9 mouse cellular contexts compared by ENCODE assay signal in genomic region chr19:5711218-5711617, GRCm38 (mm10). TPM values are rescaled to one million over a fixed set of nuclear protein-coding genes. Genes with fewer than 3 reads are reported as not detected.
A peak's percentile ranks its signal among the peaks of the same experiment; 100 is the strongest.
DNase-seq lines count a peak whose midpoint lies in the region; ATAC-seq lines count a peak whose summit lies in the region.
"Had no signal": no experiment of that assay in that cellular context is flagged by ENCODE, and none has a peak within 500 bp of the region (broad histone marks: within the 10 kb centered on the region; RNA-seq: fewer than 3 reads in every experiment).

No protein-coding gene starts in this region.

- peak; percentile 52 for DNase-seq in midbrain, embryonic 10.5 days (ENCODE audit: low spot score)
- DNase-seq in T-cell, adult 2 months (ENCODE audit: low spot score) = peak; percentile 53
- DNase-seq in cerebellum, adult 9-11 months = peak; percentile 74
- peak; percentile 77 for DNase-seq in heart, postnatal 4 days
- peak; percentile 54 to 67 for DNase-seq in spleen, postnatal 36 days (ENCODE audit: low spot score in 2 of 2)

- H3K4me1 ChIP-seq in midbrain, embryonic 10.5 days = peaks cover 23% of the 10 kb centered on the region
- peaks cover 17% of the 10 kb centered on the region for H3K4me1 ChIP-seq in midbrain, embryonic 13.5 days (replicated peaks)
- peaks cover 62% of the 10 kb centered on the region for H3K4me1 ChIP-seq in liver, embryonic 15.5 days (replicated peaks)

- peaks cover 8% of the 10 kb centered on the region; the same call in 1 of the 2 replicates for H3K27me3 ChIP-seq in midbrain, embryonic 10.5 days (ENCODE audit: low read depth, poor library complexity, severe bottlenecking)
- H3K27me3 ChIP-seq in midbrain, embryonic 13.5 days = no peaks in the 10 kb centered on the region
- no peaks in the 10 kb centered on the region for H3K27me3 ChIP-seq in liver, embryonic 15.5 days
- H3K27me3 ChIP-seq: megakaryocyte, embryonic 14.5 days had no signal

- H3K9ac ChIP-seq in midbrain, embryonic 13.5 days (replicated peaks) = no peak overlapping the region
- H3K9ac ChIP-seq in liver, embryonic 15.5 days = no peak overlapping the region

- no peak overlapping the region for H3K4me2 ChIP-seq in midbrain, embryonic 13.5 days (replicated peaks)
- no peak overlapping the region for H3K4me2 ChIP-seq in liver, embryonic 15.5 days

- 2% methylated on average over 3 of the region's 3 CpGs for WGBS in midbrain, embryonic 10.5 days
- 7% methylated on average over 3 of the region's 3 CpGs for WGBS in midbrain, embryonic 13.5 days
- 45% methylated on average over 3 of the region's 3 CpGs for WGBS in liver, embryonic 15.5 days (ENCODE audit: insufficient replicate concordance)

- H3K27ac ChIP-seq in midbrain, embryonic 10.5 days (replicated peaks) = no peak overlapping the region
- no peak overlapping the region for H3K27ac ChIP-seq in midbrain, embryonic 13.5 days
- 0 out of 2 replicates have a peak overlapping the region, but pooled peaks have one; percentile 6 for H3K27ac ChIP-seq in liver, embryonic 15.5 days (replicated peaks)

- H3K36me3 ChIP-seq in midbrain, embryonic 10.5 days = peaks cover 85% of the 10 kb centered on the region
- H3K36me3 ChIP-seq in midbrain, embryonic 13.5 days = peaks cover 69% of the 10 kb centered on the region
- H3K36me3 ChIP-seq in liver, embryonic 15.5 days (replicated peaks) = peaks cover 99% of the 10 kb centered on the region

- ATAC-seq in midbrain, embryonic 13.5 days = no peak
- no peak for ATAC-seq in liver, embryonic 15.5 days (ENCODE audit: insufficient read depth)

- no peaks in the 10 kb centered on the region for H3K9me3 ChIP-seq in midbrain, embryonic 10.5 days (replicated peaks)
- H3K9me3 ChIP-seq in midbrain, embryonic 13.5 days = no peaks in the 10 kb centered on the region
- no peaks in the 10 kb centered on the region for H3K9me3 ChIP-seq in liver, embryonic 15.5 days (replicated peaks)
- H3K9me3 ChIP-seq: megakaryocyte, embryonic 14.5 days had no signal

- no peak overlapping the region for H3K4me3 ChIP-seq in midbrain, embryonic 10.5 days
- H3K4me3 ChIP-seq in midbrain, embryonic 13.5 days (replicated peaks) = no peak overlapping the region
- no peak overlapping the region for H3K4me3 ChIP-seq in liver, embryonic 15.5 days (replicated peaks)
- H3K4me3 ChIP-seq: erythroblast, embryonic 14.5 days had no signal

RNA-seq across cellular contexts. Expression of gene Kcnk7, which starts 7.1 kb away (rescaled TPM):
- polyA plus RNA-seq in midbrain, embryonic 10.5 days (2016; fragmentation: Nextera tagmentation; extraction: Ambion mirVana) = 0.20 TPM in 1 of 2 replicates, not detected in the other
- 0.15 TPM in 1 of 2 replicates, not detected in the other for polyA plus RNA-seq in midbrain, embryonic 13.5 days (2015; fragmentation: Nextera tagmentation; extraction: Ambion mirVana)
- total RNA-seq in heart, postnatal 4 days (2021) = not detected
- 0.15 and 0.28 TPM in 2 replicates for polyA plus RNA-seq in liver, embryonic 15.5 days (2015; fragmentation: Nextera tagmentation; extraction: Ambion mirVana)

RNA-seq across cellular contexts. Expression of gene Ehbp1l1, which starts 14.9 kb away (rescaled TPM):
- polyA plus RNA-seq in midbrain, embryonic 10.5 days (2016; fragmentation: Nextera tagmentation; extraction: Ambion mirVana) = 9.3 and 9.5 TPM in 2 replicates
- polyA plus RNA-seq in midbrain, embryonic 13.5 days (2015; fragmentation: Nextera tagmentation; extraction: Ambion mirVana) = 8.9 and 10.5 TPM in 2 replicates
- total RNA-seq in heart, postnatal 4 days (2021) = 100 to 1,000 TPM; 179 to 191 TPM
- polyA plus RNA-seq in liver, embryonic 15.5 days (2015; fragmentation: Nextera tagmentation; extraction: Ambion mirVana) = 110 and 121 TPM in 2 replicates

RNA-seq across cellular contexts. Expression of gene Fam89b, which starts 18.2 kb away (rescaled TPM):
- polyA plus RNA-seq in midbrain, embryonic 10.5 days (2016; fragmentation: Nextera tagmentation; extraction: Ambion mirVana) = 141 and 160 TPM in 2 replicates
- 179 and 197 TPM in 2 replicates for polyA plus RNA-seq in midbrain, embryonic 13.5 days (2015; fragmentation: Nextera tagmentation; extraction: Ambion mirVana)
- 10 to 100 TPM; 48.3 to 49.0 TPM for total RNA-seq in heart, postnatal 4 days (2021)
- polyA plus RNA-seq in liver, embryonic 15.5 days (2015; fragmentation: Nextera tagmentation; extraction: Ambion mirVana) = 39.3 and 39.8 TPM in 2 replicates

RNA-seq across cellular contexts. Expression of gene Pcnx3, which starts 22.5 kb away (rescaled TPM):
- 22.8 and 25.6 TPM in 2 replicates for polyA plus RNA-seq in midbrain, embryonic 10.5 days (2016; fragmentation: Nextera tagmentation; extraction: Ambion mirVana)
- 25.6 and 29.1 TPM in 2 replicates for polyA plus RNA-seq in midbrain, embryonic 13.5 days (2015; fragmentation: Nextera tagmentation; extraction: Ambion mirVana)
- 10 to 100 TPM; 42.5 to 42.7 TPM for total RNA-seq in heart, postnatal 4 days (2021)
- polyA plus RNA-seq in liver, embryonic 15.5 days (2015; fragmentation: Nextera tagmentation; extraction: Ambion mirVana) = 9.2 and 12.1 TPM in 2 replicates

RNA-seq across cellular contexts. Expression of gene Map3k11, which starts 22.7 kb away (rescaled TPM):
- 28.7 and 29.9 TPM in 2 replicates for polyA plus RNA-seq in midbrain, embryonic 10.5 days (2016; fragmentation: Nextera tagmentation; extraction: Ambion mirVana)
- polyA plus RNA-seq in midbrain, embryonic 13.5 days (2015; fragmentation: Nextera tagmentation; extraction: Ambion mirVana) = 11.4 and 15.1 TPM in 2 replicates
- 10 to 100 TPM; 39.8 to 40.0 TPM for total RNA-seq in heart, postnatal 4 days (2021)
- polyA plus RNA-seq in liver, embryonic 15.5 days (2015; fragmentation: Nextera tagmentation; extraction: Ambion mirVana) = 16.8 and 18.4 TPM in 2 replicates
